Mouse (Mus musculus) C2C12 (cell line): ENCODE measurements around the gene Fam173a.

Source experiments
- CTCF ChIP-seq: IDR thresholded peaks from one replicate; pipeline ENCODE4 v1.5.1; 2011; ENCODE audit not compliant: control insufficient read depth, insufficient read depth, insufficient read length
- MYOD1 ChIP-seq: IDR thresholded peaks from one replicate; pipeline ENCODE4 v1.6.1; 2011; ENCODE audit warnings: low read depth; ENCODE audit not compliant: control insufficient read depth, insufficient read length

DNA sequence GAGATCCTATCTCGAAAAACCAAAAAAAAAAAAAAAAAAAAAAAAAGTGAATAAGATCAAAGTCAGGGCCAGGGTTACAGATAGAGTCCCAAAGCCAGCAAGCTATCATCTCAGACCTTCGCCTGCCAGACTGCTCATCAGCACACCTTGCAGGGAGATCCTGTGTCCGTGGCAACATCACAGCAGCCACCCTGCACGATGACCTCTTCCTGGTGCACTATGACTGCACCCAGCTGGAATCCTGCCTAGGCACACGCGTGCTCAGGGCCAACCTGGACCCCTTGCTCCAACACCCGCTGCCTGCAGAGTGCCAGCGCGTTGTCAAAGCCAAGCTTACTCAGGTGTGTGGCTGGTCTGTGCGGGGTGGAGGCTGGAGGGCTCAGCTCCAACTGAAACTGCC, 48.4 kb downstream of the Fam173a start:
- TF ChIP-seq CTCF (no peak), MYOD1 (no peak)
